Mouse (Mus musculus) gastrocnemius, postnatal 25 days (tissue): ENCODE data around the gene Zfp235. TPM values are rescaled to one million over a fixed set of nuclear protein-coding genes. Genes with fewer than 3 reads are reported as not detected.

ENCODE experiments used
- DNase-seq: peaks from one replicate; pipeline ENCODE4 v3.0.0; 2022
- long read RNA-seq, 2 experiments: library from polyadenylated mRNA; stranded (forward); transcript quantifications; one replicate each; pipeline ENCODE4 v2.0.0; 2021
- total RNA-seq, 2 experiments: library from RNA; stranded (reverse); gene quantifications; 1 replicate in 1 of 2; 2 replicates in 1 of 2; pipeline ENCODE4 v1.2.3; 2021

Gene Zfp235
- total RNA-seq, result 1 to 10 TPM; 4.1 to 4.6 TPM
- long read RNA-seq, experiment 1, partial matches to known transcripts, result 0 of 5 reads
- long read RNA-seq, experiment 1, other reads (novel, unspliced or antisense), result 5 of 5 reads
- long read RNA-seq, experiment 2, partial matches to known transcripts, result 0 of 4 reads
- long read RNA-seq, experiment 2, other reads (novel, unspliced or antisense), result 1 of 4 reads

- DNase-seq, result peak; percentile 82
Measured at GRCm38 (mm10) chr7:24133996-24134828, at the start of gene Zfp235. Gene Zfp235 (plus strand): TSS chr7:24134169.

- no peak for DNase-seq
Measured at GRCm38 (mm10) chr7:24086871-24087270, 47.1 kb upstream of the Zfp235 start.

- DNase-seq, result no peak
Measured at GRCm38 (mm10) chr7:24087485-24088125, 46.4 kb upstream of the Zfp235 start.

- DNase-seq, result no peak
Measured at GRCm38 (mm10) chr7:24104403-24104802, 29.6 kb upstream of the Zfp235 start.

- no peak for DNase-seq
Measured at GRCm38 (mm10) chr7:24105144-24105703, 28.7 kb upstream of the Zfp235 start.

- DNase-seq, result no peak
Measured at GRCm38 (mm10) chr7:24110839-24111238, 23.1 kb upstream of the Zfp235 start.

- no peak for DNase-seq
Measured at GRCm38 (mm10) chr7:24111772-24112155, 22.2 kb upstream of the Zfp235 start.

- DNase-seq, result peak; percentile 87
Measured at GRCm38 (mm10) chr7:24112156-24112856, 21.7 kb upstream of the Zfp235 start, which contains the start of gene Zfp112. Gene Zfp112 (plus strand): TSS chr7:24112314.

GRCm38 (mm10) chr7:24113001-24113400, 21.0 kb upstream of the Zfp235 start:
- DNase-seq, result peak; percentile 16

GRCm38 (mm10) chr7:24116655-24117054, 17.3 kb upstream of the Zfp235 start:
- no peak for DNase-seq

GRCm38 (mm10) chr7:24133425-24133995, 459 bp upstream of the Zfp235 start:
- DNase-seq, result no peak

GRCm38 (mm10) chr7:24142566-24142965, 8.6 kb downstream of the Zfp235 start:
- DNase-seq, result no peak

- no peak for DNase-seq
Measured at GRCm38 (mm10) chr7:24153272-24153671, 19.3 kb downstream of the Zfp235 start.

GRCm38 (mm10) chr7:24172191-24172590, 38.2 kb downstream of the Zfp235 start:
- no peak for DNase-seq

GRCm38 (mm10) chr7:24174618-24175336, 40.8 kb downstream of the Zfp235 start, which contains the start of gene Zfp114:
Gene Zfp114 (plus strand): TSS chr7:24175060.
- peak; percentile 28 for DNase-seq

- no peak for DNase-seq
Measured at GRCm38 (mm10) chr7:24175337-24175711, 41.4 kb downstream of the Zfp235 start.

GRCm38 (mm10) chr7:24187611-24188010, 53.6 kb downstream of the Zfp235 start:
- DNase-seq, result no peak

- no peak for DNase-seq
Measured at GRCm38 (mm10) chr7:24188901-24189570, 55.1 kb downstream of the Zfp235 start.

GRCm38 (mm10) chr7:24189571-24189944, 55.6 kb downstream of the Zfp235 start:
- no peak for DNase-seq

GRCm38 (mm10) chr7:24191361-24191760, 57.4 kb downstream of the Zfp235 start:
- DNase-seq, result no peak
